Mouse (Mus musculus) spleen, adult 2 months (tissue): ENCODE results near the gene Slc29a3. TPM values are rescaled to one million over a fixed set of nuclear protein-coding genes. Genes with fewer than 3 reads are reported as not detected.

ENCODE experiments used
- DNase-seq, 2 experiments: peaks; one replicate each; pipeline versions ENCODE4 v3.0.0 to v3.0.0-alpha.2; 2012 to 2021; ENCODE audit warnings: low spot score in 2 of 2, low read depth in 1 of 2
- H3K27ac ChIP-seq: fragments of 200-500 bp; 2 replicates; pipeline ENCODE4 v1.5.1; 2012; ENCODE audit warnings: low read length, inconsistent platforms; ENCODE audit not compliant: insufficient read depth
- H3K27me3 ChIP-seq: fragments of 200-500 bp; 2 replicates; pipeline ENCODE4 v1.6.1; 2012; ENCODE audit warnings: mild to moderate bottlenecking, moderate library complexity, low read length, inconsistent platforms; ENCODE audit not compliant: control insufficient read depth, insufficient read depth
- H3K36me3 ChIP-seq: fragments of 200-500 bp; 2 replicates; pipeline ENCODE4 v1.6.1; 2012; ENCODE audit warnings: mild to moderate bottlenecking, low read length, inconsistent platforms; ENCODE audit not compliant: control insufficient read depth, insufficient read depth
- H3K4me1 ChIP-seq: fragments of 200-500 bp; 2 replicates; pipeline ENCODE4 v1.6.1; 2011; ENCODE audit warnings: inconsistent platforms; ENCODE audit not compliant: control insufficient read depth, insufficient read depth, insufficient read length
- H3K4me3 ChIP-seq: fragments of 200-500 bp; 2 replicates; pipeline ENCODE4 v1.5.1; 2011; ENCODE audit warnings: mild to moderate bottlenecking, inconsistent platforms; ENCODE audit not compliant: insufficient read depth, insufficient read length; ENCODE audit errors: extremely low read depth
- CTCF ChIP-seq: fragments of 200-500 bp; IDR thresholded peaks from 2 replicates; pipeline ENCODE4 v1.5.1; 2011; ENCODE audit warnings: mild to moderate bottlenecking, inconsistent platforms; ENCODE audit not compliant: insufficient read depth, insufficient read length, insufficient replicate concordance; ENCODE audit errors: extremely low read depth
- POLR2A ChIP-seq: fragments of 200-500 bp; IDR thresholded peaks from 2 replicates; pipeline ENCODE4 v1.6.1; 2011; ENCODE audit warnings: low read depth, low read length, inconsistent platforms
- WGBS: fragments of 180-500 bp; shearing (Covaris S2); methylation state at CpG from one replicate; pipeline ENCODE4 v1.1.7; 2018; 5-methylcytosine and 5-hydroxymethylcytosine counted together
- polyA plus RNA-seq: library from polyadenylated mRNA; depleted of rRNA; stranded (reverse); fragments of >200 nt; gene quantifications from 2 replicates; pipeline ENCODE4 v1.2.3, GENCODE M21; 2012

The Slc29a3 gene
- polyA plus RNA-seq, 1 experiment: 19.9 TPM

DNA sequence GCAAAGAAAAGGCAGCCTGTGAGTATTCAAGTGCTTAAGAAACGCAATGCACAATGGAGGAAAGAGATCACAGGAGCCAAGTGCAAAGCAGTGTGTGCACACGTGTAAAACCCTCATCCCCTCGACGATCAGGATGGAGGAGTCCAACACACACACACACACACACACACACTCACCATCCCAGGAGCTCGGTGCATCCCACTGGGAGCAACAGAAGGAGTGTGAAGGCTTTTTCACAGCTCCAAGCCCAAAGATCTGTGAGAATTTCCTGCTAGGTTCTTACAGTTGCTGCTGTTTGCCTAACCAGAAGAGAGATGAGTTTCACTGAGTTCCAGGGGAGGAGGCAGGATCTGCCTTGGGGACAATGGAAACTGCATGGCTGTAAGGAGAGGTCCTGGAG lies 20.9 kb downstream of the Slc29a3 start:
- peaks cover 5% of the 10 kb centered on the region for H3K36me3 ChIP-seq
- WGBS: 82% methylated on average over 5 of the region's 5 CpGs
- no peak for DNase-seq

DNA sequence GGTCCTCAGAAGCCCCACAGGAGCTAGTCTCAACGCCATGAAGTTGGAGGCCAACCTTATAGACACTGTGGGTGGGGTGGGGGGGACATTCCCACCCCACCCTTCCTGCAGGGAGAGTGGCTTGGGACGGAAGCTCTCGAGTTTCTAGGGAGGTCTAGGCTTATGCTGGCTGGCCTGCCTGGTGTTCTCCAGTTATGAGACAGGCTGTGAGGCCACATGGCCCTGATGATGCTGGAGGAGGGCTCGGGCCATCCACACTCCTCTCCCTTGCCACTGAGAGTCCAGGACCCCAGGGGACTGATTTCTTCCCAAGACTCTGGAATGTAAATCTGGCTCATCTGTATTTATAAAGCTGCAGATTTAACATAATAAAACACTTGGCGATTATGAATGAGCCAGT lies 25.3 kb downstream of the Slc29a3 start:
- H3K27ac ChIP-seq: no peak overlapping the region
- H3K36me3 ChIP-seq: peaks cover 9% of the 10 kb centered on the region
- no peaks in the 10 kb centered on the region for H3K4me1 ChIP-seq
- no peaks in the 10 kb centered on the region for H3K27me3 ChIP-seq
- 83% methylated on average over 5 of the region's 5 CpGs for WGBS
- TF ChIP-seq CTCF (no peak), POLR2A (no peak)
- no peak for DNase-seq
- H3K4me3 ChIP-seq: no peak overlapping the region

More for the DNA sequence above, 20.9 kb downstream of the Slc29a3 start:
- no peak overlapping the region for H3K4me3 ChIP-seq
- H3K27ac ChIP-seq: no peak overlapping the region
- no peaks in the 10 kb centered on the region for H3K4me1 ChIP-seq
- H3K27me3 ChIP-seq: no peaks in the 10 kb centered on the region
- no peak for TF ChIP-seq POLR2A
- no peak for TF ChIP-seq CTCF

DNA sequence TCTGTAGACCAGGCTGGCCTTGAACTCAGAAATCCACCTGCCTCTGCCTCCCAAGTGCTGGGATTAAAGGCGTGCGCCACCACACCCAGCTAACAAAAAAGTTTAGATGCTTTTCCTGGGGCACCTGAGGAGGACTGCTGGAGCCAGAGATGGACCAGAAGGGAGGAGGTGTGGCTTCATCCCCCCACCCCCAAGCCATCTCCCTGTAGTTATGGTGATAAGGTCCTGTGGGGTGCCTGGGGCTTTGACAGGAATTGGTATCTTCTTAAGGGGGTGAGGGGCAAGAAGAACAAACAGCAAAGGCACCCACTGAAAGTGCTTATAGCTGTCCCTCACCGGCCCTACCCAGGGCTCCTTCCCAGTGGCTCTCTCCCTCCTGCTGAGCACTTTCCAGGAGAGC lies 25.7 kb downstream of the Slc29a3 start:
- Histone ChIP-seq H3K27ac (no peak overlapping the region), H3K36me3 (peaks cover 9% of the 10 kb centered on the region), H3K27me3 (no peaks in the 10 kb centered on the region), H3K4me3 (no peak overlapping the region), H3K4me1 (no peaks in the 10 kb centered on the region)
- 96% methylated on average over 3 of the region's 3 CpGs for WGBS
- no peak for DNase-seq
- TF ChIP-seq POLR2A: no peak
- TF ChIP-seq CTCF: no peak

DNA sequence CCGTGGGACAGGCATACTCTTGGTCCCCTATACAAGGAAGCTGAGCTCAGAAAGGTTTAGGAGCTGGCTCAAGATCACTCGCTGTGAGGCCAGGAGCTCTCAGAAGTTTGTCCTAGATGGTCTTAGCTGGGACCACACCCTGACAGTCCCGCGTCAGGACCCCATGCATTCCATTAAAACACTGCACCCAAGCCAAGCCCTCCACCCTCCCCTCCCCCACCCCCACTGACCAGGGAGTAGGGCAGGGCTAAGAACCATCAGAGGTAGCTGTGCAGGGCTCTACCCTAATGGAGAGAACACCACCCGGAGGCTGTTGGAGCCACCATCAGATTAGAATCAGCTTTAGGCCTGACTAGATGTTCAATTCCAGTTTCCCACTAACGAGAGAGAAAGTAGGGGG lies 28.1 kb downstream of the Slc29a3 start:
- peaks cover 11% of the 10 kb centered on the region for H3K36me3 ChIP-seq
- TF ChIP-seq POLR2A: no peak
- no peak for TF ChIP-seq CTCF
- 91% methylated on average over 6 of the region's 6 CpGs for WGBS
- H3K27me3 ChIP-seq: no peaks in the 10 kb centered on the region
- H3K27ac ChIP-seq: no peak overlapping the region
- no peak overlapping the region for H3K4me3 ChIP-seq
- no peaks in the 10 kb centered on the region for H3K4me1 ChIP-seq
- no peak for DNase-seq

DNA sequence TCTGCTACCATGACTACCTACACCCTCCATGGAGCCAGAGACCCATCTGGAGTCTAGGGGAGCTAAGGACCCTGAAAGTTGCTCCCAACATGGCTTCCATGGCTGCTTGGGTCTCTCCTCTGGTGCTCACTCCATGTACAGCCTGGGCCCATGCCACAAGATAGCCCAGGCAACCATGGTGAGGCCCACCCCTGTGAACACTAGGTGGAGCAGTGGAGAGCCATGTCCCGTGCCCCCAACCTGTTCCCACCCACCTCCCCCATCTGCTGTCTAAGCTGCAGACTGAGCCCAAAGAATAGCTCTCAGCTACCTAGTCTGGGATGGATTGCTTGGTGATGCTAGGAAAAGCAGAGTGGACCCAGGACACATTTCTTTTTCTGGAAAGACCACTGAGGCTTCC lies 29.2 kb downstream of the Slc29a3 start:
- Histone ChIP-seq H3K4me1 (no peaks in the 10 kb centered on the region), H3K4me3 (no peak overlapping the region), H3K36me3 (peaks cover 9% of the 10 kb centered on the region; the same call in 1 of the 2 replicates), H3K27me3 (no peaks in the 10 kb centered on the region), H3K27ac (no peak overlapping the region)
- WGBS: 15% methylated on average over 1 of the region's 1 CpGs
- DNase-seq: no peak
- TF ChIP-seq CTCF (peak; percentile 20; the same call in 1 of the 2 replicates), POLR2A (no peak)

DNA sequence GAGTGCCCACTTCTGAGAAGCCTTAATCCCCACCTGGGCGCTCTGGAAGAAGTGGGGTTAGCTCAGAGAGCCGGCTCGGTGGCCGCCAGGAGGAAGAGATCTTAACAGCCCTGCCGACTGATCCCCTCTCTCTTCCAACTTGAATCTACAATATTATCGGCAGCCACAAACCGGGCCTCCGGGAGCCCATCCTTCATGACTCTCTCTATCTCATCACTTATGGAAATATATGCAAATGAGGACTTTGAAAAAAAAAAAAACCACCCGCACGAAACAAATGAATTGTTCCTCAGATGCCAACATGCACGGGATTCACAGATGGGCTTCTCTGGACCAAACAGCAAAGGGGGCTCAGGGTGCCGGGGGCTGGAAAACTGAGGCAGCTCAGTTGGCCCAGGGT lies 31.0 kb downstream of the Slc29a3 start:
- H3K27me3 ChIP-seq: no peaks in the 10 kb centered on the region
- 72% methylated on average over 12 of the region's 12 CpGs for WGBS
- TF ChIP-seq POLR2A (no peak), CTCF (no peak)
- DNase-seq: no peak
- peaks cover 9% of the 10 kb centered on the region; the same call in 1 of the 2 replicates for H3K36me3 ChIP-seq
- H3K4me3 ChIP-seq: no peak overlapping the region
- H3K4me1 ChIP-seq: no peaks in the 10 kb centered on the region
- H3K27ac ChIP-seq: no peak overlapping the region

DNA sequence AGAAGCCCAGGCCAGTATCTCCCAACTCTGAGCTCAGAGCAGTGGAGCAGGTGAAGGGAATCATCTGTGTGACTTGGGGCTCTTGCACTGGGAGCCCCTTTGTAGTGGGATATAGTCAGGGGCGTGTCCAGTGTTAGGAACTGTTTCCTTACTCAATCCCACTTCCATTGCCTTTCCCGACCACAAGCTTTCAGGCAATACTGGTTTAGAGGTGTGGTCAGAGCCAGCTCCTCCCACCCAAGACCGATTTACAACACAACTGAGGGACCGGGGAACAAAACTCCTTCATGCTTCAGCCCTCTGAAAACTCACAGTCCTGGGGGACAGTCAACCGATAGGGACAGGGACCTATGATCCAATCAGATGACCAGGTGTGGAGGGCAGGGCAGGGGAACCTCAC lies 32.1 kb downstream of the Slc29a3 start:
- no peak for TF ChIP-seq CTCF
- TF ChIP-seq POLR2A: no peak
- no peak overlapping the region for H3K27ac ChIP-seq
- H3K4me1 ChIP-seq: no peaks in the 10 kb centered on the region
- no peak overlapping the region for H3K4me3 ChIP-seq
- WGBS: 86% methylated on average over 5 of the region's 5 CpGs
- H3K27me3 ChIP-seq: no peaks in the 10 kb centered on the region
- no peak for DNase-seq
- H3K36me3 ChIP-seq: peaks cover 15% of the 10 kb centered on the region
